Mouse (Mus musculus) intestine, postnatal 0 days (tissue): ENCODE results near the gene Slc25a10. TPM values are rescaled to one million over a fixed set of nuclear protein-coding genes. Genes with fewer than 3 reads are reported as not detected.
A peak's percentile ranks its signal among the peaks of the same experiment; 100 is the strongest.

ENCODE experiments used
- ATAC-seq: fragments of 200-750 bp; cut with Nextera tagmentation; 2 replicates; pipeline ENCODE4 v1.8.0; 2017; ENCODE audit warnings: mild to moderate bottlenecking, moderate TSS enrichment, moderate library complexity
- H3K27ac ChIP-seq: fragments of 300-500 bp; sonication (generic); 2 replicates; pipeline ENCODE4 v1.5.1; 2014; ENCODE audit warnings: mild to moderate bottlenecking, low read depth, low read length, moderate library complexity
- H3K27me3 ChIP-seq: fragments of 300-500 bp; sonication (generic); replicated peaks from 2 replicates; pipeline ENCODE4 v1.6.1; 2014; ENCODE audit warnings: low read length, mixed read lengths; ENCODE audit not compliant: control insufficient read depth, insufficient read depth
- H3K36me3 ChIP-seq: fragments of 300-500 bp; sonication (generic); 2 replicates; pipeline ENCODE4 v1.6.1; 2014; ENCODE audit warnings: mild to moderate bottlenecking, moderate library complexity; ENCODE audit not compliant: control insufficient read depth, insufficient read depth
- H3K4me1 ChIP-seq: fragments of 300-500 bp; sonication (generic); replicated peaks from 2 replicates; pipeline ENCODE4 v1.6.1; 2014; ENCODE audit warnings: antibody characterized with exemption, low read length, mixed read lengths; ENCODE audit not compliant: control insufficient read depth, insufficient read depth
- H3K4me2 ChIP-seq: fragments of 300-500 bp; sonication (generic); replicated peaks from 2 replicates; pipeline ENCODE4 v1.6.1; 2014; ENCODE audit warnings: low read depth, mild to moderate bottlenecking, moderate library complexity
- H3K4me3 ChIP-seq: fragments of 300-500 bp; sonication (generic); 2 replicates; pipeline ENCODE4 v1.5.1; 2014; ENCODE audit warnings: low read depth, low read length
- H3K9ac ChIP-seq: fragments of 300-500 bp; sonication (generic); 2 replicates; pipeline ENCODE4 v1.6.1; 2014; ENCODE audit warnings: mild to moderate bottlenecking, low read depth, low read length
- H3K9me3 ChIP-seq: fragments of 300-500 bp; sonication (generic); 2 replicates; pipeline ENCODE4 v1.6.1; 2016; ENCODE audit warnings: mixed run types; ENCODE audit not compliant: control insufficient read depth
- CTCF ChIP-seq: sonication (generic); IDR thresholded peaks from 2 replicates; pipeline ENCODE4 v1.5.1; 2016; ENCODE audit warnings: low read depth, mild to moderate bottlenecking, control low read depth, antibody characterized with exemption, moderate library complexity
- WGBS: fragments of 180-500 bp; shearing (Covaris S2); extraction: QIAGEN DNeasy Blood & Tissue Kit; methylation state at CpG from one replicate; pipeline ENCODE4 v1.1.7; 2014; 5-methylcytosine and 5-hydroxymethylcytosine counted together
- polyA plus RNA-seq: library from polyadenylated mRNA; unstranded; fragments of >200 nt; fragmentation: Nextera tagmentation; extraction: Ambion mirVana; gene quantifications from 2 replicates; pipeline ENCODE4 v1.2.1, GENCODE M21; 2015

Slc25a10 gene
- polyA plus RNA-seq, 1 experiment from 2014 or later = 139 TPM

DNA sequence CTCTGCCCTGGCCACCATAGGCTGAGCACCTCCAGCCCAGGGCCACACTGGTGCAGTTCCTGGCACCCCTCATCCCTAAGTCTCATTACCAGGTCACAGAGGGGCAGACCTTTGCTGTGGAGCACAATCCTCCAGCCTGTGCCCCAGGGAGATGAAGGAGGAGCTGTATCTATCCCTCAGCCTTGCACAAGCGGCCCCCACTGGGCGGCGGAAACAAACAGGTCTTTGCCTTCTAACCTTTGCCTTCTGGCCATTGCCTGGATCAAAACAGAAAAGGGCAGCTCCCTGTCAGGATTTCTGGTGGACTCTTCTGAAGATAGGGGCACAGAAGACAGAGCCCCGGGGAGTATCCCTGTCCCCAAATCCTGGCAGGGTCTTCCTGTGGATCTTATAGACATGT lies 37.3 kb downstream of the Slc25a10 start:
- Histone ChIP-seq H3K36me3 (no peaks in the 10 kb centered on the region), H3K27me3 (peaks cover 45% of the 10 kb centered on the region), H3K4me2 (no peak overlapping the region), H3K9ac (no peak overlapping the region; the same call in 1 of the 2 replicates), H3K9me3 (no peaks in the 10 kb centered on the region), H3K27ac (no peak overlapping the region), H3K4me1 (peaks cover 5% of the 10 kb centered on the region; the same call in 1 of the 2 replicates), H3K4me3 (no peak overlapping the region)
- 65% methylated on average over 4 of the region's 4 CpGs for WGBS
- no peak for TF ChIP-seq CTCF
- no peak for ATAC-seq

- 12% methylated on average over 52 of the region's 62 CpGs for WGBS
These were observed 38.7 kb downstream of the Slc25a10 start, which contains the start of gene Gcgr for GRCm38 (mm10) chr11:120530085-120530964. Gcgr (plus strand) TSS chr11:120530699.

DNA sequence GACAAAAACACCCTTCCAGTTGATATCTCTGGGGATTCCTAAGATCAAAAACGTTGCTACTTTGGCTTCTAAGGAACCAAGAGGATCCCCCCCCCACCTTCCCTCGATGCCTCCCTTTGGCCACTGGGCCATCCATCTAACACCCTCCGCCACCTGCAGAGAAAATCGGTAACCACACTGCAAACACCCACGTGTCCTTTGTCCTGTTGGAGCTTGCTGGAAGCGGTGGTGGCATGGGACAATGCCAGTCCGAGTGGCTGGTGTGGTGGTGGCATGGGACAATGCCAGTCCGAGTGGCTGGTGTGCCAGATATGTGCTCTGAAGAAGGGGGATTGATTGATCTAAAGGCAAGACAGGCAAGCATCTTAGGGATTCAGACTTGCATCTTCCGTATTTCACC lies 40.0 kb downstream of the Slc25a10 start:
- Histone ChIP-seq H3K27me3 (peaks cover 50% of the 10 kb centered on the region), H3K4me2 (no peak overlapping the region), H3K4me3 (no peak overlapping the region), H3K9me3 (no peaks in the 10 kb centered on the region), H3K9ac (no peak overlapping the region), H3K36me3 (no peaks in the 10 kb centered on the region), H3K27ac (no peak overlapping the region), H3K4me1 (peaks cover 5% of the 10 kb centered on the region; the same call in 1 of the 2 replicates)
- no peak for ATAC-seq
- 28% methylated on average over 9 of the region's 9 CpGs for WGBS
- TF ChIP-seq CTCF = no peak

More at GRCm38 (mm10) chr11:120530085-120530964, 38.7 kb downstream of the Slc25a10 start, which contains the start of gene Gcgr:
- Histone ChIP-seq H3K4me2 (peak within 1 kb of the TSS; percentile 70), H3K9ac (peak within 1 kb of the TSS; percentile 48), H3K27ac (no peak within 1 kb of the TSS), H3K4me1 (peaks cover 5% of the 10 kb centered on the region; the same call in 1 of the 2 replicates), H3K9me3 (no peaks in the 10 kb centered on the region), H3K4me3 (peak within 1 kb of the TSS; percentile 42), H3K36me3 (no peaks in the 10 kb centered on the region), H3K27me3 (peaks cover 50% of the 10 kb centered on the region)
- no peak for ATAC-seq
- no peak for TF ChIP-seq CTCF

DNA sequence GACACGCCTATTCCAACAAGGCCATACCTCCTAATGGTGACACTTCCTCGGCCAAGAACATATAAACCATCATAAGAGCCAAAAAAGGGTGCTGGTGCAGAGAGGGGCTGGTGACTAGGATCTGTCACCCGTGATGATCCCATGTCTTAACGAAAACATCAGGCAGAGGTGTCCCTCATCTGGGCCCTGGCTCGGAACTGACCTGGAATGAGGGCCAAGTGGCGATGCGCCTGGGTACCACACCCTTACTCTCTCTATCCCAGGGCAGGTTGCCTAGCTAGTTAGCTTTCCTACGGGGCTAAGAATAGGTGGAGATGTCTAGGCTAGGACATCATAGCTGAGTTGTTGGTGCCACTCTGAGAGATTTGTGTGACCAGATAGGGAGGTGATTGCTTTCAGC lies 42.5 kb downstream of the Slc25a10 start:
- no peak for ATAC-seq
- peaks cover 8% of the 10 kb centered on the region; the same call in 1 of the 2 replicates for H3K4me1 ChIP-seq
- H3K4me2 ChIP-seq = no peak overlapping the region
- H3K4me3 ChIP-seq = no peak overlapping the region
- H3K27ac ChIP-seq = no peak overlapping the region
- no peak overlapping the region for H3K9ac ChIP-seq
- H3K36me3 ChIP-seq = no peaks in the 10 kb centered on the region
- WGBS = 84% methylated on average over 8 of the region's 8 CpGs
- peaks cover 43% of the 10 kb centered on the region for H3K27me3 ChIP-seq
- H3K9me3 ChIP-seq = no peaks in the 10 kb centered on the region
- TF ChIP-seq CTCF = no peak

DNA sequence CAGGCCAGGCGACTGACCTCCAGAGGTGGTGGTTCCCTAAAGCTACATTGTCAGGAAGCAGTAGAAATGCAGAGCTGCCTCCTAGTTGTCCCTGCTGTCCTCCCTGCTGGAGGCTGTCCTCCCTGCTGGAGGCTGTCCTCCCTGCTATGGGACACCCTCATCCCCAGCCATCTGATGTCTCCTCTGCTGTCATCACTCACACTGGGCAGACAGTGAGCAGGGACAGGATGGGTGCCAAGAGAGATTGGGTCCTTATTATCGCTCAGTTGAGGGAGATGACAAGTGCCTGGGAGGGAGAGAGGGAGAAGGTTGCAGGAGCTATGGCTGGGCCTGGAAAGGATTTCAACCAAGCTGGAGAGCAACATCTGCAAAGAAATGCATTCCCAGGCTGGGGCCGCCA lies 43.5 kb downstream of the Slc25a10 start:
- WGBS = 85% methylated on average over 3 of the region's 3 CpGs
- H3K36me3 ChIP-seq = no peaks in the 10 kb centered on the region

DNA sequence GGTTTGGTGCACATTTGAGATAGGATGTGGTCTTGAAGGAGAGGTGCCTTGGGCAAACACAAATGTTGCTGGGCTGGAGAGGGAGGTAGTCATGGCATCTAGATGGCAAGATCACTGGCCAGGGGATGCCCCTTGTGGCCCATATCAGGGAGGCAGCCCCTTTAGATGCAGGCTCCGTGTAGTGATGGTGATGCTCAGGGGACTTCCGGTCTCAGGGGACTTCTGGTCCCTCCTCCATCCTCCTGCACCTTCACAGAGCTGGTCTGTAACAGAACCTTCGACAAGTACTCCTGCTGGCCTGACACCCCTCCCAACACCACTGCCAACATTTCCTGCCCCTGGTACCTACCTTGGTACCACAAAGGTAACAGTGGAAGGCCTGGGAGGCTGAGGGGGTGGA lies 44.2 kb downstream of the Slc25a10 start:
- Histone ChIP-seq H3K36me3 (no peaks in the 10 kb centered on the region), H3K4me3 (no peak overlapping the region), H3K27me3 (peaks cover 32% of the 10 kb centered on the region), H3K4me1 (peaks cover 20% of the 10 kb centered on the region), H3K27ac (no peak overlapping the region), H3K9ac (no peak overlapping the region), H3K9me3 (no peaks in the 10 kb centered on the region), H3K4me2 (no peak overlapping the region)
- no peak for TF ChIP-seq CTCF
- WGBS = 79% methylated on average over 3 of the region's 3 CpGs
- no peak for ATAC-seq

More for the DNA sequence above, 43.5 kb downstream of the Slc25a10 start:
- H3K27ac ChIP-seq = no peak overlapping the region
- TF ChIP-seq CTCF = no peak
- H3K9me3 ChIP-seq = no peaks in the 10 kb centered on the region
- no peak overlapping the region for H3K4me3 ChIP-seq
- peaks cover 39% of the 10 kb centered on the region for H3K27me3 ChIP-seq
- H3K9ac ChIP-seq = no peak overlapping the region
- peaks cover 19% of the 10 kb centered on the region for H3K4me1 ChIP-seq
- no peak for ATAC-seq
- H3K4me2 ChIP-seq = no peak overlapping the region
